ENCODE assay signal across 11 mouse cellular contexts in the genomic region with DNA sequence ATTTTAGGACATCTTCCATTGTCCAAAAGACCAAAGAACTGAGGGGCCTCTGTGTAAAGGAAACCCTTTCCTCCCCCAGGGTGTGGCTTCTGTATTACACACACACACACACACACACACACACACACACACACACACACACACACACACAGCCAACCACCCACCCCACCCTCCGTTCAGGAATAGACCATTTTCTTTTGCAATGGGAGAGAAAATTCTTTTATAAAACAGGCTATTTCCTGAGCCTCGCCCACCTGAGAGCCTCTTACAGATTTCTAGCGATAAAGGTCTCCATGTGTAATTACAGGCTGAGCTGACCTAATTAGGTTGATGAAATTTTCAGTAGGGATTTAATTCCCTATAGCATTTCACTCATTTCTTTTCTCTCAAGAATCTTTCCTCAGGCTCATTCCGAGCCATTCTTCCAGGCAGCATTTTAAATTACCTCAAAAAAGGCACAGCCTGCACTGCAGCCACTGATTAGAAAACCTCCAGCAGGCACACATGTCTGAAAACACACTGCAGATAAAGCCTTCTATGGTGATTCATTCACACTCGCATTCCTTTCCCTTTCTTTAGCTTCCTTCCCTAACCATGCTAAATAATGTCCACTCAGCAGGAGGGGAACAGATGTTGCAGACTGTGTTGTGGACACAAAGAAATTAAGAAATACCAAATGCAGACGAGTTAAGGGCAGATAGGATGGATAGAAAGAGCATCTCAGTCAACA.
A peak's percentile ranks its signal among the peaks of the same experiment; 100 is the strongest.
DNase-seq lines count a peak whose midpoint lies in the region; ATAC-seq and TF ChIP-seq lines count a peak whose summit lies in the region.
"Had no signal": no experiment of that assay in that cellular context is flagged by ENCODE, and none has a peak within 500 bp of the region (broad histone marks: within the 10 kb centered on the region; RNA-seq: fewer than 3 reads in every experiment).

No protein-coding gene starts in this region.

- 0 out of 2 replicates have a peak overlapping the region, but pooled peaks have one; percentile 10 for H3K4me2 ChIP-seq in hindbrain, embryonic 13.5 days
- peak overlapping the region; percentile 9 for H3K4me2 ChIP-seq in neural tube, embryonic 13.5 days
- H3K4me2 ChIP-seq: kidney, embryonic 15.5 days; lung, embryonic 15.5 days had no signal

- 5% methylated on average over 6 of the region's 6 CpGs for WGBS in hindbrain, embryonic 13.5 days
- 10% methylated on average over 6 of the region's 6 CpGs for WGBS in neural tube, embryonic 13.5 days

- H3K4me3 ChIP-seq in layer of hippocampus, adult 2 months: no peak overlapping the region
- no peak overlapping the region for H3K4me3 ChIP-seq in hindbrain, embryonic 13.5 days
- no peak overlapping the region for H3K4me3 ChIP-seq in neural tube, embryonic 13.5 days
- H3K4me3 ChIP-seq: kidney, embryonic 15.5 days; lung, embryonic 15.5 days had no signal

- peak overlapping the region; percentile 43; the same call in 1 of the 2 replicates for H3K27ac ChIP-seq in layer of hippocampus, adult 2 months
- H3K27ac ChIP-seq in hindbrain, embryonic 13.5 days: peak overlapping the region; percentile 81
- H3K27ac ChIP-seq in neural tube, embryonic 13.5 days (replicated peaks): peak overlapping the region; percentile 82
- H3K27ac ChIP-seq: kidney, embryonic 15.5 days; lung, embryonic 15.5 days had no signal

- H3K9me3 ChIP-seq in hindbrain, embryonic 13.5 days: no peaks in the 10 kb centered on the region
- H3K9me3 ChIP-seq in neural tube, embryonic 13.5 days: no peaks in the 10 kb centered on the region
- H3K9me3 ChIP-seq: kidney, embryonic 15.5 days; lung, embryonic 15.5 days had no signal

- peak; percentile 78 for ATAC-seq in hindbrain, embryonic 13.5 days (ENCODE audit: low FRiP score)
- ATAC-seq in neural tube, embryonic 13.5 days (ENCODE audit: low read depth): peak; percentile 64
- ATAC-seq in inflammation-experienced regulatory T-cells, adult 6 months: no peak

- H3K9ac ChIP-seq in hindbrain, embryonic 13.5 days: 0 out of 2 replicates have a peak overlapping the region, but pooled peaks have one; percentile 5
- peak overlapping the region; percentile 34; the same call in 1 of the 2 replicates for H3K9ac ChIP-seq in neural tube, embryonic 13.5 days
- H3K9ac ChIP-seq: kidney, embryonic 15.5 days; lung, embryonic 15.5 days had no signal

- H3K36me3 ChIP-seq in hindbrain, embryonic 13.5 days: no peaks in the 10 kb centered on the region
- H3K36me3 ChIP-seq in neural tube, embryonic 13.5 days: no peaks in the 10 kb centered on the region
- H3K36me3 ChIP-seq: kidney, embryonic 15.5 days; lung, embryonic 15.5 days had no signal

- peaks cover 22% of the 10 kb centered on the region for H3K4me1 ChIP-seq in hindbrain, embryonic 13.5 days (replicated peaks)
- peaks cover 21% of the 10 kb centered on the region for H3K4me1 ChIP-seq in neural tube, embryonic 13.5 days (replicated peaks)
- H3K4me1 ChIP-seq: kidney, embryonic 15.5 days; lung, embryonic 15.5 days had no signal

- DNase-seq in layer of hippocampus, adult 2 months (ENCODE audit: low spot score in 2 of 2): no peak
- DNase-seq in layer of hippocampus, postnatal 36 days: no peak
- DNase-seq in embryo, embryonic 9.5 days (ENCODE audit: extremely low spot score): peak; percentile 52
- no peak for DNase-seq in adrenal gland, adult 8-10 months
- no peak for DNase-seq in heart, adult 8-10 months (ENCODE audit: low spot score)
- DNase-seq: gastrocnemius, postnatal 25 days had no signal

- TF ChIP-seq CTCF in layer of hippocampus, adult 2 months (conservative IDR thresholded peaks at IDR 0.05): no peak

- no peaks in the 10 kb centered on the region for H3K27me3 ChIP-seq in hindbrain, embryonic 13.5 days
- no peaks in the 10 kb centered on the region for H3K27me3 ChIP-seq in neural tube, embryonic 13.5 days
- H3K27me3 ChIP-seq: kidney, embryonic 15.5 days; lung, embryonic 15.5 days had no signal
